In the genomic region with DNA sequence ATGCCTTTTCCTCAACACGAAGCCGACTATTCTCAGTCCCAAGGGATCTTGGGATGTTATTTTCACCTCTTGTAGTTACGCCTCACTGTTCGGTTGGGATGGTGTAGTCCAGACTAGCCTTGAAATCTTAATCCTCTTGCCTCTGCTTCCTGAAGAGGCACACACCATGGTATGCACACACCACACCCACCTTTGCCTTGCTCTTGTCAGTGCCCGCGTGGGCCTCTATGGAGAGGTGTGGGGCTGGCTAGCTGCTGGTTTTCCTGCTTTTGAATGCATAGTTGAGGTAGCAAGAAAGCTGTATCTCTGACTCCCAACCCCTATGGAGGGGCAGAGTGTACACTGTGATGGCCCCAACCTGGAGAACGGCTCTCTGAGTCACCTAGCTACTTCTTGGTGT, we compare ENCODE assay signal across 17 mouse cellular contexts. TPM values are rescaled to one million over a fixed set of nuclear protein-coding genes. Genes with fewer than 3 reads are reported as not detected.
DNase-seq lines count a peak whose midpoint lies in the region; ATAC-seq and TF ChIP-seq lines count a peak whose summit lies in the region.
"Had no signal": no experiment of that assay in that cellular context is flagged by ENCODE, and none has a peak within 500 bp of the region (broad histone marks: within the 10 kb centered on the region; RNA-seq: fewer than 3 reads in every experiment).

No protein-coding gene starts in this region.

- no peaks in the 10 kb centered on the region for H3K9me3 ChIP-seq in embryonic facial prominence, embryonic 14.5 days (ENCODE audit: control insufficient read depth, low read length)
- no peaks in the 10 kb centered on the region for H3K9me3 ChIP-seq in liver, embryonic 15.5 days (replicated peaks)
- H3K9me3 ChIP-seq: forebrain, embryonic 13.5 days; hindbrain, embryonic 15.5 days; limb, embryonic 12.5 days had no signal

- TF ChIP-seq CTCF in liver, adult 2 months (IDR thresholded peaks at IDR 0.05; ENCODE audit: low read depth, low read length), result no peak

- H3K27me3 ChIP-seq in liver, adult 2 months (ENCODE audit: control insufficient read depth, insufficient read depth, low read length), result no peaks in the 10 kb centered on the region
- H3K27me3 ChIP-seq in embryonic facial prominence, embryonic 14.5 days (replicated peaks; ENCODE audit: control insufficient read depth, insufficient read depth, low read length), result no peaks in the 10 kb centered on the region
- no peaks in the 10 kb centered on the region for H3K27me3 ChIP-seq in liver, embryonic 15.5 days
- H3K27me3 ChIP-seq: forebrain, embryonic 13.5 days; hindbrain, embryonic 15.5 days; limb, embryonic 12.5 days had no signal

- H3K4me1 ChIP-seq in liver, adult 2 months (ENCODE audit: control insufficient read depth, insufficient read depth, low read length), result peaks cover 33% of the 10 kb centered on the region
- peaks cover 9% of the 10 kb centered on the region; the same call in 1 of the 2 replicates for H3K4me1 ChIP-seq in embryonic facial prominence, embryonic 14.5 days (ENCODE audit: control insufficient read depth, insufficient read depth, low read length)
- peaks cover 13% of the 10 kb centered on the region; the same call in 1 of the 2 replicates for H3K4me1 ChIP-seq in liver, embryonic 15.5 days (replicated peaks)

- H3K4me2 ChIP-seq in embryonic facial prominence, embryonic 14.5 days (ENCODE audit: low read depth, low read length), result no peak overlapping the region
- H3K4me2 ChIP-seq in liver, embryonic 15.5 days, result peak overlapping the region; percentile 35; the same call in 1 of the 2 replicates
- H3K4me2 ChIP-seq: forebrain, embryonic 13.5 days; heart, embryonic 11.5 days; hindbrain, embryonic 15.5 days; limb, embryonic 12.5 days had no signal

- H3K27ac ChIP-seq in liver, adult 2 months (replicated peaks; ENCODE audit: insufficient read depth, low read depth, low read length), result peak overlapping the region; percentile 100
- H3K27ac ChIP-seq in embryonic facial prominence, embryonic 14.5 days (replicated peaks; ENCODE audit: low read depth, low read length), result no peak overlapping the region
- H3K27ac ChIP-seq in liver, embryonic 15.5 days (replicated peaks), result peak overlapping the region; percentile 84; the same call in 1 of the 2 replicates
- H3K27ac ChIP-seq: forebrain, embryonic 13.5 days; hindbrain, embryonic 15.5 days; limb, embryonic 12.5 days had no signal

- TF ChIP-seq POLR2A in liver, adult 2 months (IDR thresholded peaks at IDR 0.05; ENCODE audit: extremely low read depth, insufficient read depth, low read length), result no peak

- no peak overlapping the region for H3K4me3 ChIP-seq in liver, adult 2 months (ENCODE audit: insufficient read depth, low read depth, low read length)
- H3K4me3 ChIP-seq in embryonic facial prominence, embryonic 14.5 days (ENCODE audit: low read depth, low read length), result no peak overlapping the region
- H3K4me3 ChIP-seq in liver, embryonic 15.5 days (replicated peaks), result no peak overlapping the region
- H3K4me3 ChIP-seq: forebrain, embryonic 13.5 days; hindbrain, embryonic 15.5 days; limb, embryonic 12.5 days had no signal

- peaks cover 48% of the 10 kb centered on the region for H3K79me2 ChIP-seq in liver, adult 2 months (ENCODE audit: control insufficient read depth, insufficient read depth, low read length)

- DNase-seq in liver, adult 2 months (ENCODE audit: extremely low read depth, low read depth, low spot score), result no peak
- DNase-seq in liver (no peak), R1 (ENCODE audit: low read depth, low spot score) (peak; percentile 45)
- no peak for DNase-seq in embryonic facial prominence, embryonic 14.5 days (ENCODE audit: low spot score)
- DNase-seq in retina, embryonic 14.5 days (ENCODE audit: low spot score), result no peak
- DNase-seq in testis, postnatal 10 days (ENCODE audit: low spot score), result no peak
- DNase-seq: cerebellum, adult 9-11 months; gastrocnemius, postnatal 36 days; spleen, adult 18-20 months; thymus, postnatal 4 days had no signal

- H3K9ac ChIP-seq in liver, adult 2 months (ENCODE audit: low read depth, low read length), result peak overlapping the region; percentile 63
- H3K9ac ChIP-seq in embryonic facial prominence, embryonic 14.5 days (ENCODE audit: low read depth, low read length), result no peak overlapping the region
- no peak overlapping the region for H3K9ac ChIP-seq in liver, embryonic 15.5 days
- H3K9ac ChIP-seq: forebrain, embryonic 13.5 days; hindbrain, embryonic 15.5 days; limb, embryonic 12.5 days had no signal

- H3K36me3 ChIP-seq in liver, adult 2 months (ENCODE audit: control insufficient read depth, insufficient read depth, low read length), result no peaks in the 10 kb centered on the region
- no peaks in the 10 kb centered on the region for H3K36me3 ChIP-seq in embryonic facial prominence, embryonic 14.5 days (ENCODE audit: control insufficient read depth, insufficient read depth, low read length)
- H3K36me3 ChIP-seq in liver, embryonic 15.5 days (replicated peaks), result no peaks in the 10 kb centered on the region
- H3K36me3 ChIP-seq: hindbrain, embryonic 15.5 days; limb, embryonic 12.5 days had no signal

- peak; percentile 60 for ATAC-seq in embryonic facial prominence, embryonic 14.5 days (ENCODE audit: low read depth)
- no peak for ATAC-seq in liver, embryonic 15.5 days (ENCODE audit: insufficient read depth)
- ATAC-seq in megakaryocyte progenitor cell, adult 5-6 weeks (replicated peaks; ENCODE audit: poor library complexity), result no peak
- ATAC-seq: forebrain, embryonic 13.5 days; midbrain, embryonic 16.5 days had no signal

- 43% methylated on average over 7 of the region's 7 CpGs for WGBS in liver, adult 2 months
- 56% methylated on average over 7 of the region's 7 CpGs for WGBS in embryonic facial prominence, embryonic 14.5 days
- 66% methylated on average over 7 of the region's 7 CpGs for WGBS in liver, embryonic 15.5 days (ENCODE audit: insufficient replicate concordance)

RNA-seq across cellular contexts. Expression of a gene that starts 29.9 kb away (rescaled TPM):
- 11.3 and 15.7 TPM in 2 replicates for total RNA-seq in liver, adult 2 months (2014; rRNA removed)
- polyA plus RNA-seq in liver, adult 2 months (2012; rRNA removed), result 25.0 and 32.7 TPM in 2 replicates
- 4.1 and 4.3 TPM in 2 replicates for polyA plus RNA-seq in embryonic facial prominence, embryonic 14.5 days (2014; fragmentation: Nextera tagmentation; extraction: Ambion mirVana)
- 2.0 and 2.8 TPM in 2 replicates for polyA plus RNA-seq in liver, embryonic 15.5 days (2015; fragmentation: Nextera tagmentation; extraction: Ambion mirVana)
- total RNA-seq in megakaryocyte progenitor cell, adult 5-6 weeks (2015), result 0.02 TPM in 1 of 2 replicates, not detected in the other
- 0.03 TPM in 1 of 2 replicates, not detected in the other for total RNA-seq in megakaryocyte progenitor cell, adult 5-6 weeks (2017)
